In genomic region chr8:85062603-85063002, GRCm38 (mm10) we compare ENCODE assay signal across 44 mouse cellular contexts. TPM values are rescaled to one million over a fixed set of nuclear protein-coding genes. Genes with fewer than 3 reads are reported as not detected.
"Had no signal": no experiment of that assay in that cellular context is flagged by ENCODE, and none has a peak within 500 bp of the region (broad histone marks: within the 10 kb centered on the region; RNA-seq: fewer than 3 reads in every experiment).

No protein-coding gene starts in this region.

- H3K4me2 ChIP-seq: limb, embryonic 12.5 days; limb, embryonic 13.5 days; limb, embryonic 15.5 days; liver, embryonic 11.5 days; liver, embryonic 12.5 days; liver, embryonic 13.5 days; liver, embryonic 15.5 days; lung, embryonic 14.5 days; lung, embryonic 15.5 days; neural tube, embryonic 12.5 days had no signal

- H3K9ac ChIP-seq: limb, embryonic 12.5 days; limb, embryonic 13.5 days; limb, embryonic 15.5 days; liver, embryonic 12.5 days; liver, embryonic 13.5 days; liver, embryonic 14.5 days; liver, embryonic 15.5 days; liver, postnatal 0 days; lung, embryonic 14.5 days; lung, embryonic 15.5 days; midbrain, embryonic 12.5 days; midbrain, embryonic 13.5 days; neural tube, embryonic 12.5 days had no signal

- H3K9me3 ChIP-seq: limb, embryonic 10.5 days; limb, embryonic 12.5 days; limb, embryonic 13.5 days; limb, embryonic 15.5 days; liver, embryonic 12.5 days; liver, embryonic 13.5 days; liver, embryonic 15.5 days; lung, embryonic 15.5 days; megakaryocyte, embryonic 14.5 days; midbrain, embryonic 10.5 days; midbrain, embryonic 12.5 days; midbrain, embryonic 13.5 days; midbrain, embryonic 15.5 days; neural tube, embryonic 12.5 days had no signal

- H3K4me3 ChIP-seq: left cerebral cortex, adult 2 months; limb, embryonic 10.5 days; limb, embryonic 12.5 days; limb, embryonic 13.5 days; limb, embryonic 15.5 days; liver, embryonic 12.5 days; liver, embryonic 13.5 days; liver, embryonic 15.5 days; lung, embryonic 15.5 days; midbrain, embryonic 12.5 days; midbrain, embryonic 13.5 days; midbrain, embryonic 15.5 days; myocyte; neural tube, embryonic 12.5 days had no signal

- H3K27ac ChIP-seq: left cerebral cortex, adult 2 months; limb, embryonic 10.5 days; limb, embryonic 12.5 days; limb, embryonic 13.5 days; limb, embryonic 15.5 days; liver, embryonic 12.5 days; liver, embryonic 13.5 days; liver, embryonic 14.5 days; liver, embryonic 15.5 days; lung, embryonic 15.5 days; macrophage; midbrain, embryonic 10.5 days; midbrain, embryonic 12.5 days; midbrain, embryonic 13.5 days; midbrain, embryonic 15.5 days; neural tube, embryonic 12.5 days had no signal

- ATAC-seq: liver, embryonic 12.5 days; liver, postnatal 0 days; lung, postnatal 0 days; midbrain, embryonic 13.5 days; midbrain, embryonic 15.5 days; midbrain, embryonic 16.5 days had no signal

- DNase-seq: left cerebral cortex, postnatal 4 days; liver, embryonic 13.5 days; liver, postnatal 0 days; lung, adult 18-20 months; lung, adult 2 months; lung, embryonic 14.5 days; lung, postnatal 10 days; lung, postnatal 14 days; lung, postnatal 36 days; lung, postnatal 4 days; midbrain, embryonic 14.5 days had no signal

- H3K27me3 ChIP-seq: limb, embryonic 12.5 days; limb, embryonic 13.5 days; limb, embryonic 15.5 days; liver, embryonic 13.5 days; liver, embryonic 15.5 days; lung, embryonic 15.5 days; midbrain, embryonic 12.5 days; midbrain, embryonic 13.5 days; midbrain, embryonic 15.5 days; neural tube, embryonic 12.5 days had no signal

RNA-seq across cellular contexts. Expression of gene Gm5741, which starts 5.2 kb away (rescaled TPM):
- total RNA-seq: left cerebral cortex, adult 18-20 months; left cerebral cortex, adult 2 months; left cerebral cortex, adult 8-10 months; left cerebral cortex, postnatal 10 days; left cerebral cortex, postnatal 14 days; left cerebral cortex, postnatal 36 days; left cerebral cortex, postnatal 4 days; megakaryocyte progenitor cell, adult 5-6 weeks; megakaryocyte, adult 5-6 weeks; megakaryocyte-erythroid progenitor cell, adult 5-6 weeks; monocyte, adult 5-6 weeks had no signal
- polyA plus RNA-seq: limb, embryonic 10.5 days; limb, embryonic 11.5 days; limb, embryonic 12.5 days; limb, embryonic 15.5 days; liver, embryonic 11.5 days; liver, embryonic 13.5 days; liver, embryonic 15.5 days; liver, embryonic 16.5 days; liver, postnatal 0 days; lung, adult 2 months; lung, embryonic 15.5 days; lung, embryonic 16.5 days; lung, postnatal 0 days; macrophage; neural tube, embryonic 11.5 days; neural tube, embryonic 12.5 days had no signal
